Mouse (Mus musculus): ENCODE results near the gene Gm49405. TPM values are rescaled to one million over a fixed set of nuclear protein-coding genes. Genes with fewer than 3 reads are reported as not detected.

The Gm49405 gene
- total RNA-seq, 2 experiments from 2014 or later: 1.5 to 5.4 TPM

GRCm38 (mm10) chr19:3983527-3984200 is 16.8 kb upstream of the Gm49405 start:
- ATAC-seq (replicated peaks; ENCODE audit: low FRiP score, low TSS enrichment, poor library complexity, severe bottlenecking): no peak

- ATAC-seq (replicated peaks; ENCODE audit: low FRiP score, low TSS enrichment, poor library complexity, severe bottlenecking): no peak
Measured at GRCm38 (mm10) chr19:3985261-3985681, 15.2 kb upstream of the Gm49405 start.

DNA sequence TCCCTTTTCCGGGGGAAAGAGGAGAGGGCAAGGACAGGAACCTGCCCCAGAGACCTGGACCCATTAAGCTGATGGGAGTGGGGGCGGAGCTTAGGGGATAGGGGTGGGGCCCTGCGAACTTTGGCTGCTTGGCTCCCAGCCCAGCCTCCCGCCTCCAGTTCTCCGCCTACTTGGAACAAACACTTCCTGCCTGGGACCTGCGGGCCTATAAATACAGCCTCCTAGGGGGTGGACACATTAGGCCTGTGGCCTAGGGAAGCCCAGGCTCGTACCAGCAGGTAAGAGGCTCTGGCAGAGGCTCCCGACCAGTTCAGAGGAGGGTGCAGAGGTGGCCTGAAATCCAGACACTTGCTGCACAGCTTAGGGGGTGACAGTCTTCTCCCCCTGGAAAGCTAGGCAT is 14.1 kb upstream of the Gm49405 start, which contains the start of gene Acy3:
Acy3 (plus strand) TSS at position 237 of the 400 bp plus-strand sequence.
- peak; percentile 51 for ATAC-seq (replicated peaks; ENCODE audit: low FRiP score, low TSS enrichment, poor library complexity, severe bottlenecking)

- ATAC-seq (replicated peaks; ENCODE audit: low FRiP score, low TSS enrichment, poor library complexity, severe bottlenecking): no peak
Measured at GRCm38 (mm10) chr19:3988066-3988465, 12.4 kb upstream of the Gm49405 start.

GRCm38 (mm10) chr19:3988750-3989149 is 11.7 kb upstream of the Gm49405 start:
- no peak for ATAC-seq (replicated peaks; ENCODE audit: low FRiP score, low TSS enrichment, poor library complexity, severe bottlenecking)

- no peak for ATAC-seq (replicated peaks; ENCODE audit: low FRiP score, low TSS enrichment, poor library complexity, severe bottlenecking)
Measured at GRCm38 (mm10) chr19:3990804-3991203, 9.6 kb upstream of the Gm49405 start.

GRCm38 (mm10) chr19:3991562-3991961 is 8.9 kb upstream of the Gm49405 start:
- no peak for ATAC-seq (replicated peaks; ENCODE audit: low FRiP score, low TSS enrichment, poor library complexity, severe bottlenecking)

DNA sequence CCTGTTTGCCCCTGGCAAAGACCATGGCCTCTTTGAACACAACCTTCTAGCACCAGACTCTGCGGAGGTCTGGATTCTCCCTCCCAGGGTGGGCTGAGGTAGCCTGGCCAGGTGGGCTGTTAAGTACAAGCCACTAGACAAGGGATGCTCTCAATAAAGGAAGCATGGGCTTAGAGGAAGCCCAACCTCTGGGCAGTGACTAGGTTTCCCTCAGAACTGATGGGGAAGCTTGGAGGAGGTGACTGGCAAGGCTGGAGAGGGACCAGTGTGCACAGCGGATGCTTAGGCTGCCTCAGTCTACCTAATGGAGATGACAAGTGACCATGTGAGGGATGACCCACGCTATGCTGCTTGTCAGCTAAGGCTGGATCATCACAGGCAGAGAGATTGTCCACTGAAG is 8.5 kb upstream of the Gm49405 start:
- no peak for ATAC-seq (replicated peaks; ENCODE audit: low FRiP score, low TSS enrichment, poor library complexity, severe bottlenecking)

DNA sequence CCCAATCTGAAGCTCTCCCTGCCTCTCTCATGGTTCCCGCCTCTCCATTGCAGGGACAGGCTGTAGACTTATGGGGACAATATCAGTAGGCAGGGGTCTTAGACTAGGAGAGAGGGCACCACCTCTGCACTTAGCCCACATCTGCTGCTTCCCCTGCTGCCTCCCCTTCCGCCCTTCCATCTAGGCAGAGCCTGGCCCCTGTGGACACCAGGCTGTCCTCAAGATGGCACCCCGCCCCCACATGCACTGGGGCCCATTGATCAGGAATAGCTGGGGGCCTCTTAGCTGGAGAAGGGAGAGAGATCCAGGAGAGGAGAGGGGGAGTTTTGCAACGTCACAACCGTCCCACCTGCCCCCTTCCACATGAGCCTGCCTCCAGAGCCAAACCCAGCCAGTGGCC is 8.0 kb upstream of the Gm49405 start, which contains the start of gene Tbx10:
Tbx10 (plus strand) TSS at position 337 of the 400 bp plus-strand sequence.
- no peak for ATAC-seq (replicated peaks; ENCODE audit: low FRiP score, low TSS enrichment, poor library complexity, severe bottlenecking)

GRCm38 (mm10) chr19:3994932-3995331 is 5.5 kb upstream of the Gm49405 start:
- no peak for ATAC-seq (replicated peaks; ENCODE audit: low FRiP score, low TSS enrichment, poor library complexity, severe bottlenecking)

GRCm38 (mm10) chr19:3995505-3995904 is 4.9 kb upstream of the Gm49405 start:
- ATAC-seq (replicated peaks; ENCODE audit: low FRiP score, low TSS enrichment, poor library complexity, severe bottlenecking): no peak

- no peak for ATAC-seq (replicated peaks; ENCODE audit: low FRiP score, low TSS enrichment, poor library complexity, severe bottlenecking)
Measured at GRCm38 (mm10) chr19:3996106-3996505, 4.3 kb upstream of the Gm49405 start.

GRCm38 (mm10) chr19:3996747-3997146 is 3.7 kb upstream of the Gm49405 start:
- no peak for ATAC-seq (replicated peaks; ENCODE audit: low FRiP score, low TSS enrichment, poor library complexity, severe bottlenecking)

GRCm38 (mm10) chr19:3997231-3997630 is 3.2 kb upstream of the Gm49405 start:
- ATAC-seq (replicated peaks; ENCODE audit: low FRiP score, low TSS enrichment, poor library complexity, severe bottlenecking): no peak

DNA sequence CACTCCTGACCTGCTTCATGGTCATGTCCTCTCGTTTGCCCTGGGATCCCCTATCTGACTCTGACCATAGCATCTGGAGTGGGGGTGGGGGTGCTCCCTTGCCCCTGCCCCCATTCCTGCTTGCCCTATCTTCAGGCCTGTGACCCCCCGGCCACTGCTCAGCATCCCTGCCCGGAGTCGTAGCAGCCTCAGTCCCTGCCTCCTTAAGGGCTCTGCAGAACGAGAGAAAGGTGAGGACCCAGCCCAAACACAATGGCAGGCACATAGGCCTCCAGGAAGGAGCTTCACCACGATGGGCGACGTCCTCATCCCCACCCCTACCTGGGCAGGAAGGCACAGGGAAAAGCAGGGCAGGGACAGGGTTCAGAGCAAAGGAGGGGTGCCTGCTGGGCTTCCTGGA is 2.1 kb upstream of the Gm49405 start:
- ATAC-seq (replicated peaks; ENCODE audit: low FRiP score, low TSS enrichment, poor library complexity, severe bottlenecking): no peak

DNA sequence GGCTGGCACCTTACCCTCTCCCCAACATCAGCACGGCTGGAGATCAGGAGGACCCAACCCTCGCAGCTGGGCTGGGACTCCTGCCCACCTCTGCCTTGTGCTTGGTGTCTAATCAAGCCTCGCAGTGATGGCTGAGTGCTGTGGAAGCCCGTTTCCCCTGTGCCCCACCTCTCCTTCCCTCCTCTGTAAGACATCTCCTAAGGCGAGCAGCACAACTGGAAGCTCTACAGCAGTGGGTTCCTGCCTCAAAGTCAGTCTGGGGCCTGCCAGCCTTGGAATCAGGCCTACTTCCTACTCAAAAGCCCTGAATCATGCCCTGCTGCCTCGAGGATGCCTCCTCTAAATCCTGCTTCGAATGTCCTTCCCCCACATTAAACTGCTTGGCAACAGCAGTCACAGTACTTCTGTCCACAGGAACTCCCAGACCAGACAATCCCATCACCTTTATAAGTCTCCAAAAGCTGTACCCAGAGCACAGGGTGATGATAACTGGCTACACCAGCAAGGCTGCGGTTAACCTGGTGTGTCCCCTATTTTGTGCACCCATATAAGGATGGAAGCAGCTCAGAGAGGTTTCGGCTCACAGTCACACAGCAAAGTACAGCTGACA is 1.2 kb upstream of the Gm49405 start:
- no peak for ATAC-seq (replicated peaks; ENCODE audit: low FRiP score, low TSS enrichment, poor library complexity, severe bottlenecking)

DNA sequence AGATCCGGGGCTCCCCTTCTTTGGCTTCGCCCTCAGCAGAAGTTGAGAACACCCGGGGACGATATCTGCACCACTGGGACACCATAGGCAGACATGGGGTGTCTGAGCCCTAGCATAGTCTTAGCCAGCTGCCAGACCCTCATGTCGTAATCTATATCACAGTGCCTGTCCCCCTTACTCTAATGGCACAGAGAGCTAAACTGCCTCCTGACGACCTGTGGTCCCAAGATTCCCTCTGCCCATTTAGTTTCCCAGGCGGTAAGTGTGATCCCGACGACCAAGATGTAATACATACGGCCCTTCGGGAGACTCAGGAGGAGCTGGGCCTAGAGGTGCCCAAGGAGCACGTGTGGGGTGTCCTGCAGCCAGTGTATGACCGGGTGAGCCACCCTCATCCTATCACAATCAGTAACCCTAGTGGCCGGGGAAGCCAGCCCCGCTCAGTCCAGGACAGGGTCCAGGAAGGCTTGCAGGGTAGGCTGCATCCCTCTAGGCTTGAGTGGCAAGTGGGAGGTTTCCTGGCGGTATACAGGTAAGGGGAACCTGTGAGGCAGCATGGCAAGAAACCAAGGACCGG is 611 bp downstream of the Gm49405 start:
- ATAC-seq (replicated peaks; ENCODE audit: low FRiP score, low TSS enrichment, poor library complexity, severe bottlenecking): 0 out of 2 replicates have a peak, but pooled peaks have one; percentile 13

DNA sequence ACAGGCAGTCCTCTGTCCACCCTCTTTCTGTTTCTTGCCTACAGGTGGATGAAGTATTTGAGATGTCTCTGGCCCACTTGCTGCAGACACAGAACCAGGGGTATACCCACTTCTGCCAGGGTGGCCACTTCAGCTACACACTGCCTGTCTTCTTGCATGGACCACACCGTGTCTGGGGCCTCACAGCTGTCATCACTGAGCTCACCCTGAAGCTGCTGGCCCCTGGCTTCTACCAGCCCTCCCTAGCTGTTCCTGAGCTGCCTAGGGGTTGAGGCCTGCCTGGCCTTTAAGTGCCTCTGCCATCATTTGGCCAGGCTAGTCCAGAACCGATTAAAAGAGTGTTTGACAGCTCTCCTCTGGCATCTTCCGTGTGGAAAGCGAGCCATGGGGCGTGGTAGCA is 1.3 kb downstream of the Gm49405 start:
- ATAC-seq (replicated peaks; ENCODE audit: low FRiP score, low TSS enrichment, poor library complexity, severe bottlenecking): no peak

DNA sequence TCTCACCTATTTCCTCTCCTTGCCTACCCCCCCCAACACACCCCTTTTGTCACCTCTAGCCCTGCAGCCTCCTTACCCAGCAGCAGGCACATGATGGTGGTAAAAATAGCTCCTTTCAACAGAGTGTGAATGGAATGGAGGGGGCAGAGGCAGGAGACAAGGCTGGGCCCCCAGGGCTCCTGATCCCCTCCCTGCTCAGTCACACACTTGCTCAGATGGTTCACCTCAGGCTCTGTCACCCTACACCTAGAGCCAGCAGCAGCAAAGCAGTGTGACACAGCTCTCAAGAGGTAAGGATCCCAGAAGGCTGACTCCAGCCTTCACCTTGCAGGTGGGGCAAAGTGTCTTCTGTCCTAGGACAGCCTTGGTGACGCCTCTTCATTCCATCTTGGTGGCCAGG is 2.7 kb downstream of the Gm49405 start, which contains the start of gene Doc2g:
Doc2g (plus strand) TSS at position 202 of the 400 bp plus-strand sequence.
- no peak for ATAC-seq (replicated peaks; ENCODE audit: low FRiP score, low TSS enrichment, poor library complexity, severe bottlenecking)

DNA sequence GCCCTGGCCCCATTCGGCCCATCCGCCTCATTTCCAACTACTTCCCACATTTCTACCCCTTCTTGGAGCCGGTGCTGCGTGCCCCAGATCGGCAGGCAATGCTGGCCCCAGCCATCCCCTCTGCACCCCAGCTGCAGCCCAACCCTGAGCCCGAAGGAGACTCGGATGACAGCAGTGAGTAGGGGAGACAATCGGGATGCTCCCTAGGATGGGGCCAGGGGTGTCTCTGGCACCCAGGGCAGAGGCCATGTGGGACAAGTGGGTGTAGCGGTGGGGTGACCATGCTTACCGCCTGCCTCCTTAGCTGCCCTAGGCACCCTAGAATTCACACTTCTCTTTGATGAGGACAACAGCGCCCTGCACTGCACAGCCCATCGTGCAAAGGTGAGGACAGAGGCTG is 3.2 kb downstream of the Gm49405 start:
- ATAC-seq (replicated peaks; ENCODE audit: low FRiP score, low TSS enrichment, poor library complexity, severe bottlenecking): no peak

DNA sequence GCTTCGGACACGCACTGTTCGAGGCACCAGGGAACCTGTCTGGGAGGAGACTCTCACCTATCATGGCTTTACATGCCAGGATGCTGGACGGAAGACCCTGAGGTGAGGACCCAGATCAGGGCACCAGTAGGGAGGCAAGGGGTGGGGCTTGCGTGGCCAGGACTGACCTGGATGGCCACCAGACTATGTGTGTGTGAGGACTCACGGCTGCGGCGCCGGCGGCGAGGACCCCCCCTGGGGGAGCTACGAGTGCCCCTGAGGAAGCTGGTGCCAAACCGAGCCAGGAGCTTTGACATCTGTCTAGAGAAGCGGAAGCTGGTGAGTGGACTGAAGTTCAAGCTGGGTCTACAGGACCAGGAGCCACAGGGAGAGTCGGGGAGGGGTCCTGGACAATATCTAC is 3.9 kb downstream of the Gm49405 start:
- ATAC-seq (replicated peaks; ENCODE audit: low FRiP score, low TSS enrichment, poor library complexity, severe bottlenecking): no peak
